Mouse (Mus musculus): ENCODE results near the gene Khk. TPM values are rescaled to one million over a fixed set of nuclear protein-coding genes. Genes with fewer than 3 reads are reported as not detected.
A peak's percentile ranks its signal among the peaks of the same experiment; 100 is the strongest.

Khk gene
- total RNA-seq, 2 experiments from 2014 or later: 17.0 to 17.7 TPM

- no peak overlapping the region for H3K4me3 ChIP-seq
- H3K27ac ChIP-seq: peak overlapping the region; percentile 53; the same call in 1 of the 2 replicates
- no peak for TF ChIP-seq CTCF (conservative IDR thresholded peaks at IDR 0.05)
- DNase-seq (ENCODE audit: low spot score in 2 of 2): no peak
These were observed 31.3 kb downstream of the Khk start for GRCm38 (mm10) chr5:30952551-30952950.

GRCm38 (mm10) chr5:30954065-30954464 lies 32.8 kb downstream of the Khk start:
- Histone ChIP-seq H3K27ac (no peak overlapping the region), H3K4me3 (no peak overlapping the region)
- TF ChIP-seq CTCF (conservative IDR thresholded peaks at IDR 0.05): no peak
- no peak for DNase-seq (ENCODE audit: low spot score in 2 of 2)

GRCm38 (mm10) chr5:30954556-30954955 lies 33.3 kb downstream of the Khk start:
- H3K27ac ChIP-seq: no peak overlapping the region
- TF ChIP-seq CTCF (conservative IDR thresholded peaks at IDR 0.05): no peak
- DNase-seq (ENCODE audit: low spot score in 2 of 2): no peak
- no peak overlapping the region for H3K4me3 ChIP-seq

GRCm38 (mm10) chr5:30955751-30956150 lies 34.5 kb downstream of the Khk start:
- no peak overlapping the region for H3K27ac ChIP-seq
- no peak overlapping the region for H3K4me3 ChIP-seq
- no peak for TF ChIP-seq CTCF (conservative IDR thresholded peaks at IDR 0.05)
- no peak for DNase-seq (ENCODE audit: low spot score in 2 of 2)

DNA sequence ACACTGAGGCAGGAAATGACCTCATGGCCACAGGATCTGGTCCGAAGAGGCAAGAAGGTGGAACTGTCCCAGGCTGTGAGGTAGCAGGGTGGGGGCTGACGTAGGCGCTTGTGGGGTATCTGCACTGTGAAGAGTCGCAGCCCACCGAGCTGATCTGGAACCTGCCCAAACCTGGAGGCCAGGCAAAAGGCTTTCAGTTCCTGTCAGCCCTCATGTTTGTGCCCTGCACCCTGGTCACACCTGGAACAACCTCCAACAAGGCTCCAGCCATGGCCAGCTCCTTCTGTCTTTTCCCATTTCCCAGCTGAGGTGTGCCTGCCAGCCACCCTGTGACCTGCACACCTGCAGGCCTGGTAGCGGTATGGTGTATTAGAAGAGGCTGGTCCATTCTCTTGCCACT lies 36.7 kb downstream of the Khk start:
- no peak for DNase-seq (ENCODE audit: low spot score in 2 of 2)
- H3K4me3 ChIP-seq: 0 out of 2 replicates have a peak overlapping the region, but pooled peaks have one; percentile 13
- no peak for TF ChIP-seq CTCF (conservative IDR thresholded peaks at IDR 0.05)
- no peak overlapping the region for H3K27ac ChIP-seq

DNA sequence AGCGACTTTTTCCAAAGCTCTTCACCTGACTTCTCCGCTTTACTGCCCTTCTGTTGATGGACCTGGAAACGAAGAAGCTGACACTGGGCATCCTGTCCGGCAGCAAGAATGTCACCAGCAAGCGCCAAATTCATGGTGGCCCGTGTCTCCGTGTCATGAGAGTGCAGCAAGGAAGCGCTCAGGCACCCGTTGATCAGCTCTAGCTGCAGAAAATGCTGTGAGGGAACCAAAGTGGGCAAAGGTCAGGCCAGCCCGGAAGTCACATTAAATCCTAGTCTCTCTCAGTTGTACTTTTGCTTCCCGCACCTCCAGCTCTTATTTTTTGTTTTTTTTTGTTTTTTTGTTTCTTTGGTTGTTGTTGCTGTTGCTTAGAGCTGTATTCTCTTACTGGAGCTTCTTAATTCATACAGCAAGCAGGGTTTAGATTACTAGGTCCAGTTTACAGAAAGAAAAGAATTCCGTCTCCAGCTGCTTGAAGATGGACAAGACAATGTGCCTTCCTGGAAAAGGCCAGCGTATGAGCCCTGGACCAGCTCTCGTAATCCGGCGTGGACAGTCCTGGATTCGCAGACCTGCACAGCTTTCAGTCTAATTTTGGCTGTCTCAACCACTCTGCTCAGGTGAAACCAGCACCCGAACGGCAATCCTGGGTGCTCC lies 38.1 kb downstream of the Khk start:
- H3K27ac ChIP-seq: peak overlapping the region; percentile 96
- no peak for TF ChIP-seq CTCF (conservative IDR thresholded peaks at IDR 0.05)
- peak overlapping the region; percentile 94 for H3K4me3 ChIP-seq
- no peak for DNase-seq (ENCODE audit: low spot score in 2 of 2)

DNA sequence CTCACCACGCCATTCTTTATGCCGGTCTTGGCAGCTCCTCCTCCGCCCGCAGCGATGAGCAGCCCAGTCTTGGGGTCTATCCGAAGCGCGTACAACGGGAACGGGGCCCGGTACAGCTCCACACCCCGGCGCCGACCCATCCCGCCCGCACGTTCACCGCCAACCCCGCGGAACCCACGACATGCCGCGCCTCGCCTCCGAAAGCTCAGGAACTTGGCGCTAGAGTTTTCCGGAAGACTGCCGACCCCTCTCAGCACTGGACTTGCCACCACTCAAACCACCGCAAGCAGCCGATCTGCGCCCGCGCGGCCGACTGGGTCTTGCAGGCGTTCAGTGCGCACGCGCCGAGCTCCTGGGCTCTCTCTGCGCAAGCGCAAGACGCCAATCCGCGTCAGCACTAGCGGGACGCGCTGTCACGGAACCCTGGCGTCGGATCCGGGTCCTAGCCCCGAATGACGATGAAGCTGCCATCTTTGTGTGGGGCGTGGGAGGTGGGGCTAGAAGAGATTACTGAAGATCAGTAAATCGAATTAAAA lies 38.8 kb downstream of the Khk start, which contains the start of gene Preb:
Preb (minus strand) TSS at position 396 of the 536 bp plus-strand sequence.
- H3K27ac ChIP-seq: peak within 1 kb of the TSS; percentile 96
- H3K4me3 ChIP-seq: peak within 1 kb of the TSS; percentile 94
- DNase-seq (ENCODE audit: low spot score in 2 of 2): peak; percentile 98 to 99
- peak; percentile 52 for TF ChIP-seq CTCF (conservative IDR thresholded peaks at IDR 0.05)

- TF ChIP-seq CTCF (conservative IDR thresholded peaks at IDR 0.05): no peak
- H3K4me3 ChIP-seq: no peak overlapping the region
- peak overlapping the region; percentile 96 for H3K27ac ChIP-seq
These were observed 39.6 kb downstream of the Khk start for GRCm38 (mm10) chr5:30960814-30961213.

DNA sequence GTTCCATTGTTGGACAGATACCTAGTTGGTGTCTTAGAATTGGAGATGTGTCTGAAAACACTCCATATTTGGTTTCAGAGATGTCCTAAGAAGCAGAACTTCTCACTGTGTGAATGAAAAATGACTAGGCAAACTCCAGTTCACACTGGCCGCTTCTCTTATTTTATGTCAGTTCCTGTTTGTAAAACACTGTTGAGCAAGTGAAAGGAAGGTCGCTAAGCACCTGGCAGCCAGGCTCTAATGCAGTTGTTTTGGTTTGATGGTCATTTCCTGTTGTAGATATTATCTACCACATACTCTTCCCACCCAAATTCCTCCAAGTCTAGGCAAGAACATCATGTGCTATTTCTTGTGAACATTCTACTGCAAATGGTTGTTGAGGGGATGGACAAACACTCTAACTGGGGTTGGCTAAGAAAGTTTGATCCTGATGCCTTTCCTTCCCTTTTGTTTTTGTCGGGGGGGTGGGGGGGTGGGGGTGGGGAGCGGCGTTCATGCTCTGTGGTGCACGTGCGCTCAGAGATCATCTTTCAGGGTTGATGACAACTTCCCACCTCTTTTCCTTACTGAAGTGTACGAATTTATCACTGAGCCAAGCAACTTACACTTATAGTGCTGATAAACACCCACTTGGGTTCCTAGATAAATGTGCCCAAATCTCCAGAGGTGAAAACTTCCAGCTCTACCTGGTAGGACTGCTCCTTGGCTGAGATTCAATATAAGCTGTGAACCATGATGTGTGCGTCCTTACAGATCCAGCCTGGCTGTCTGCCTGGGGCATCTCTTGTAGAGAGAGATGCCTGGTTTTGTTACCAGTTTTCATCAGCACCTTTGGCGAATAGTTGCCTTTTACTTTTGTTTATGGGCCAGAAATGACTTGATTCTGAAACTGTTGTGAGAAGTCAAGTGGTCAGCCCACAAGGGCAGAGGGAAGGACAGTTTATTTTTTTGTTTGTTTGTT lies 40.6 kb downstream of the Khk start:
- DNase-seq (ENCODE audit: low spot score in 2 of 2): no peak
- Histone ChIP-seq H3K27ac (peak overlapping the region; percentile 28; the same call in 1 of the 2 replicates), H3K4me3 (no peak overlapping the region)
- TF ChIP-seq CTCF (conservative IDR thresholded peaks at IDR 0.05): no peak

More at GRCm38 (mm10) chr5:30960814-30961213, 39.6 kb downstream of the Khk start:
- DNase-seq (ENCODE audit: low spot score in 2 of 2): no peak

GRCm38 (mm10) chr5:30963916-30964315 lies 42.7 kb downstream of the Khk start:
- no peak for DNase-seq (ENCODE audit: low spot score in 2 of 2)
- TF ChIP-seq CTCF (conservative IDR thresholded peaks at IDR 0.05): no peak
- H3K4me3 ChIP-seq: no peak overlapping the region
- H3K27ac ChIP-seq: no peak overlapping the region

DNA sequence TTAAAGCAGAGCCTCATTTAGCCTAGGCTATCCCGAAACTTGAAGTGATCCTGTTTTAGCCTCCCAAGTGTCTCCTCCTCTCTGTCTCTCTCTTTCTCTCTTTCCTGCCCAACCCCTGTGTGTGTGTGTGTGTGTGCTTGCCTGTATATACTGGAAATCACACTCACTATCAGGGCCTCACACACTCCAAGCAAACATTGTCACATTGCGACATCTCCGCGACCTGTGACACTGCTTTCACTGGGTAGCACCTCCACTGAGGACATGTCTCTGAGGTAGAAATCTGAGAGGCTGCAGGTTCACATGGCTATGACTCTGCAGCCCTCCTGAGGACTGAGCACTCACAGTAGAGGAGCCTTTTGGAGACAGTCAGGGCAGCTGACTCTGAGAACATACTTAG lies 45.0 kb downstream of the Khk start:
- no peak overlapping the region for H3K27ac ChIP-seq
- no peak overlapping the region for H3K4me3 ChIP-seq
- DNase-seq (ENCODE audit: low spot score in 2 of 2): no peak
- no peak for TF ChIP-seq CTCF (conservative IDR thresholded peaks at IDR 0.05)

DNA sequence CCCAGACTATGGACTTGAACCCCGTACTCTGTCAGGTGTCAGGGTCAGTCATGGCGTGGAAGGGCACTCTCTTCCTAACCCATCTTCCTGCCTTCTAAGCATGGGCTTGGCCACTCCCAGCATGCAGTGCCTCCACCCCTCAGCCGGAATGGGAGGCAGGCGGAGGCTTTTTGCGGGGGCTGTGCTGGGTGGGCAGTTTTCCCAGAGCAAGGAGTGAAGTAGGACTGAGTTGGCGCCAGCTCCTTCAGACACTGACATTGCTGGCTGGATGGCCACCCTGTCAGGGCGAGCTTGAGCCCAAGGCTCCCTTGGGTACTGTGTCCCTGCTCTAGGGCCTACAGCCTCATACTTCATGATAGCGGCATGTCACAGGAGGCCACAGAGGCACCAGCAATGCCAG lies 47.2 kb downstream of the Khk start, which contains the start of gene Tcf23:
Tcf23 (plus strand) TSS at position 247 of the 400 bp plus-strand sequence.
- DNase-seq (ENCODE audit: low spot score in 2 of 2): no peak
- no peak for TF ChIP-seq CTCF (conservative IDR thresholded peaks at IDR 0.05)
- Histone ChIP-seq H3K27ac (no peak within 1 kb of the TSS), H3K4me3 (no peak within 1 kb of the TSS)

GRCm38 (mm10) chr5:30969440-30969839 lies 48.2 kb downstream of the Khk start:
- Histone ChIP-seq H3K4me3 (no peak overlapping the region), H3K27ac (no peak overlapping the region)
- no peak for TF ChIP-seq CTCF (conservative IDR thresholded peaks at IDR 0.05)
- no peak for DNase-seq (ENCODE audit: low spot score in 2 of 2)

Data from layer of hippocampus, adult 2 months (tissue).